Mouse (Mus musculus) T-helper 17 cell (primary cell): ENCODE measurements around the gene Rab43.
"Not testable (repeated sequence)": the region's sequence is repeated elsewhere in the genome, so short reads cannot be mapped to it uniquely, and the experiment has no call there.

Experiments used
- in situ Hi-C, 2 experiments: fragments of 300-600 bp; cut with MboI, MseI; formaldehyde crosslinking; loops; 1 replicate in 1 of 2; 2 replicates in 1 of 2; pipeline ENCODE4 v1.15.1; 2025; ENCODE audit warnings: high pct_unique_total_duplicates in 2 of 2

Gene Rab43

DNA sequence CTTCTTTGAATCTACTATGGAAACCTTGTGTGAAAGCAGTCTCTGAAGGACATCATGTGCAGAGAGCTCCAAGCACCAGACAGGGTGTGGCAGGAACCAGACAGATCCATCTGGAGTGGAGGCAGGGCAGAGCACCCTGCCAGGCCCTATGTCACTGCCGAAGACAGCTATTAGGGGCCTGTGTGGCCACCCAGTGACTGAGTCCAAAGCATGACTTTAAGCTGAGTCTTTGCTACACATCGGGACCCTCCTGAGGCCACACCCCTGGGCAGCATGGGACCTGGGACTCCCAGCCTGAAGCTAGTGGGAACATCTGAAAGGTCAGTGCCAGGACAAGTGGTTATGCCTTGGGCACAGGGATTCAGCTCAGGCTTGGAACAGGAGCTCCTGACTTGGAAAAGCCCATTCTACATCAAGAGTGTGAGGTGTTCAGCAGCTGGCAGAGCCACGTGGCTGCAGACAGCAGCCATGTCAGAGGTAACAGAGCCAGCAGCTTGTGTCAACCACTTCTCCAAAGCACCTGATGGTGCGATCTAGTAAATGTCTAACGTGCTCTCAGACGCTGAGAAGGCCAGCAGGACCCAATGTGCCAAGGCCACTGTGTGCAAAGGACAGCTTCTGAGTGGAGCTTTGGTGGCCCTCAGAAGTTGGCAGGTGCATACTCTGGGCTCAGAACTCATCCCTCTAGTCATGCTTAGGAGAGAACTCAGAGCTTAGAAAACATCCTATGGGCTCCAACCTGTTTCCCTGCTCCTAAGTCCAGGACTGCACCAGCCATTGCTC is 24.7 kb downstream of the Rab43 start:
- in situ Hi-C loops, result no loop called here

DNA sequence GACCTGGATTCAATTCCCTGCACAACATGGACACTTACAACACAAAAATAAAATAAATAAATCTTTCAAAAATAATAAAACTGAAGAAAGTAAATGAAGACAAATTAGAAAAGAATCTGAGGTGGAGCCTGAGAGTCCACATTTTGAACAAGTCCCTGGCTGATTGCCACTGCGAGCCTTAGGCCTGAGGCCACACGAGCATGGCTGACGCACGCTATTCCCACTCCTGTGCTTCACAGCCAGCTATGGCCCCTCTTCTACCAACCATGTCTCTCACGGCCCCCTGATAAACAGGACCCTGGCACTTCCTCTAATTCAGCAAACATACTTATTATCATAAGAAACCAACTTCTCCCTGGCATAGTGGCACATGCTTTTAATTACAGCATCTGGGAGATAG is 25.3 kb downstream of the Rab43 start:
- in situ Hi-C loops, result no loop called here

DNA sequence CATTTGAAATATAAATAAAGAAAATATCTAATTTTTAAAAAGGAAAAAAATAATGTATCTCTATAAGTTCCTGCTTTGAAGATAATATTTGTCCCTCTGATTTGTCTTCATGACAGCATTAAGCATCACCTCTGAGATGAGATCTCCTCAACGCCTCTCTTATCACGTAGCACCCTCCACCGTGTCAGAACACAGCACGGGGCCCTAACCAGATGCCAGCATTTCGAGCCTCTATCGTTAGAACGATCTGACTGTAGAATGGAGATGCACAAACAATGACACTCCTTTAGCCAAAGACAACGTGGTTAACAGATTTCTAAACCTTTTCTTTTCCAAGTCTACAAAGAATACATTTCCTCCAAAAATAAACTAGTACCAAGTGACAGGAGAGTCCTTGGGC is 27.9 kb downstream of the Rab43 start:
- in situ Hi-C loops, result no loop called here

DNA sequence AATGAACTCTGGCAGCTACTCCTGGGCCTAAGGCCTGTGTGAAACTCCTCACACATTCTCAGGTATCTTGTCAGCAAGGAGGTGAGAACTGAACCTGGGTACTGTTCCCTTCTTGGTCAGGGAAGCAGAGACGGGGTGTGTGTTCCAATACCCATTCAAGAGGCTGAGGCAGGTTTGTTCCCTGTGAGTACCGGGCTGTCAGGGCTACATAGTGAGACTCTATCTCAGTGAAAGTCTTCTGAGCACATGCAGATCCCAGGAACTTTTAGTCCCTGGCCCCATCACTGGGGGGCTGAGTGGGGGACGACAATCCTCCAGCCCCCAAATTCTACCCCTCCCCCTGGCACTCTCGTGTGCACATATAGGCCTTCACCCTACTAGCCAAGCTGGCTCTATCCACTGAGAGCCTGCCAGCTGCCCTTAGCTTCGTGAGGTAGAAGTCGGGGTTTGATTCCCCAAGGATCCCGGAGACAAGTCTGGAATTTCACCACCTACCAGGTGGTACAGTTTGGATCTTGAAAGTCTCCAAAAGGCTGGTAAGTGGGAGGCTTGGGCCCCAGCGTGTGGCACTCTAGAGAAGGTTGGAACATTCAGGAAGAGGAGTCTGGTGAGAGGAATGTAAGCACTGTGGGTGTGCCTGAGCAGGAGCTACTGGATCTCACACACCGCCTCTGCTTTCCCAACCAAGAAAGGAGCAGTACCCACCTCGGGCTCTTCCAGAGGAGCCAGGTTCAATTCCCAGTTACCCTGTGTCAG is 31.2 kb downstream of the Rab43 start:
- in situ Hi-C loops, result no loop called here

DNA sequence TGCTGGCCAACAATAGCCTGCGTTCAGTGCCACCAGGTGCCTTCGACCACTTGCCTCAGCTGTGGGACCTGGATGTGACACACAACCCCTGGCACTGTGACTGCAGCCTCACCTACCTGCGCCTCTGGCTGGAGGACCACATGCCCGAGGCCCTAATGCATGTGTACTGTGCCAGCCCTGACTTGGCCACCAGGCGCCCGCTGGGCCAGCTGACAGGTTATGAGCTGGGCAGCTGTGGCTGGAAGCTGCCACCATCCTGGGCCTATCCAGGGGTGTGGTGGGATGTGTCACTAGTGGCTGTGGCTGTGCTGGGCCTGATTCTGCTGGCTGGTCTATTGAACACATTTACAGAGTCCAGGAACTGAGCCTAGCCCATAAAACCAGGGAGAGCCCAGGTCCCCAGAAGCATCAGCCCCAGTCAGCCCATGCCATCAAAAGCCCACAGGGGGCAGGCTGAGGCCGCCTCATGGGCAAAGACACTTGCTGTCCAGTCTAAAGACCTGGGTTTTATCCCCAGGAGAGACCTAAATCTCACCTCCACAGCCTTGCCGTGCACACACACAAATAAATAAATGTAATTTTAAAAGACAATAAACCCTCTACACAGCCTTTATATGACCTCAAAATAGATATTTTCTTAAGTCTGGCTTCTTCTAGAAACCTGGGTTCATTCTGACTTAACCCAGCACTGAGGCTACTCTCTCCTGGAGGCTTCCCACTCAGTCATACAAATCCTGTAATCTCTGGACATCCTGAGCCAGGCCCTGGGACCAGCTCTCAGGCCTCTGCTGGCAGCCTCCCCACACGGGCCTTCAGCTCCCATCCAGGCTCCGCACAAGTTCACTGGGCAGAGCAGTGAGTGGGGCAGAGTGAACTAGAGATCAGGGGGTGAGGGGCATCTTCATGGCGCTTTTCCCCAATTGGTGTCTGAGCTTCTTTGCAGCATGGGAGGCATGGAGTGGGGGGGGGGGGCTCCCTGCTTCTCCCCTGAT is 32.5 kb downstream of the Rab43 start:
- in situ Hi-C loops, result no loop called here

DNA sequence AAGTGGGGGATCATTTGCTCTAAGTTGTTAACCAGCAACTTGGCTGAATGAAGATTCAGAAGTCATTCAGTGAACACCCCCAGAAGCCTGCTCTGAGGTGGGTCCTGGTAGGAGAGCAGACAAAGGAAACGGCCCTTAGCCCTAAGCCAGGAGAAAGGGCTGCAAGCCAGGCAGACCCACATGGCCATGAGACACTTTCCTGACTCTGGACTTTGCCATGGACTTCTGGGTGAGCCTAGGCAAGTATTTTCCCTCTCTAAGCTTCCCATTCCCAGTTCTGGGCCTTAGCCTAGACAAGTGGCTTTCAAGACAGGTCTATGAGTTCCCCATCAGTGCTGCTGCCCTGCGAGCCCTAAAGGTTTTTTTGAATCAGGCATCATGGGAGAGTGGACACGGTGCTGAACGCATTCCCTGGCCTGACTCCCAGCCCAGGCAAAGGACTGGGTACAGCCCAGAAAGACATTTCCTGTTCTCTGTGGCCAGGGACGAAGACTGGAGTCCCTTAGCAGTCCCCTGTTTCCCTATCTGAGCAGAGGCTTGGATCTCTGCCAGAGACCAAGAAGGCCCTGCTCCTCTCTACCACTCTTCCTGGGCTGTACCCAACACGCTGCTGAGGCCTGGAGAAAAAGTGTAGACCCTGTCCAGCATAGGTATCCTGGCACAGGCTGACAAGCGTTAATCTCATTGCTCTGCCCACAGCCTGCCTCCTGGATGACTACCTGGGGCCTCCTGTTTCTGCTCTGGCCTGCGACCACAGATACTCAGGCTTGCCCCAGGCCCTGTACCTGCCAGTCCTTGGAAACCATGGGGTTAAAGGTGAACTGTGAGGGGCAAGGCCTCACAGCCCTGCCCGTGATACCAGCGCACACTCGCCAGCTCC is 33.4 kb downstream of the Rab43 start:
- in situ Hi-C loops, result no loop called here

DNA sequence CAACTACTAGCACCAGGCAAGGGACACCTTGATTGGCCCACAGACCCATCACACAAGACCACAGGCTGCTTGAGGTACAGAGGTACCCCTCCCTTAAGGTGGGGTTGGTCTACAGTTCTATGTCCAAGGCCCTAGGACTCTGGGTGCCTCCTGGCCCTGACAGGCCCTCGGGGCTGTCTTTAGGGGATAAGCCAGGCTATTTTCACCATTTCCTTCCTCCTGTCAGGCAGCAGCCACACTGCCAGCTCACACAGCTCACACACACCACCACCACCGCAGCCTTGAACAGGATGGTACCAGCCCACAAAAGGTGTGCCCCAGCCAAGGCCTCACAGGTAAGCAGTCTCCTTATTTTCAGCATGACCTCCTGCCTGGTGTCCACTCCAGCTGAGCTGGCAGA is 34.1 kb downstream of the Rab43 start, which contains the start of gene Gp9:
Gene Gp9 (plus strand): TSS at position 231 of the 400 bp plus-strand sequence.
- in situ Hi-C loops, result no loop called here

DNA sequence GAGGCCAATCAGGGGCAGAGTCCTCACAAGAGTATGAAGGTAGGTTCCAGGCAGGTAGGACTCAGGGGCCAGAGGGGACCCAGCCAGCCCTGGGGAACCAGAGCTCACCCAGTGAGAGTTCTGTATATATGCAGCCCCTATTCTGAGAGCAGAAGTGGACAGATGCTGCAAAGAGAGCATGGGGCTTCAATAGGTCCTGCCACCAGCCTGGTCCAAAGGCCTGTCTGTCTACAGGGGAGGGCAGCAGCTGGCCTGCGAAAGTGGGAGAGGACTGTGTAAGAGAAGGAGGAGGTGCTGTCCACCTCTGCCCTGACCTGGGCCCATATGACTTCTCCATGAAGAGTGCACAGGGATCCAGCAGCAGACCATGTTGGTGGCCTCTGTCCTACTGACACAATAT is 35.3 kb downstream of the Rab43 start:
- in situ Hi-C loops, result no loop called here

DNA sequence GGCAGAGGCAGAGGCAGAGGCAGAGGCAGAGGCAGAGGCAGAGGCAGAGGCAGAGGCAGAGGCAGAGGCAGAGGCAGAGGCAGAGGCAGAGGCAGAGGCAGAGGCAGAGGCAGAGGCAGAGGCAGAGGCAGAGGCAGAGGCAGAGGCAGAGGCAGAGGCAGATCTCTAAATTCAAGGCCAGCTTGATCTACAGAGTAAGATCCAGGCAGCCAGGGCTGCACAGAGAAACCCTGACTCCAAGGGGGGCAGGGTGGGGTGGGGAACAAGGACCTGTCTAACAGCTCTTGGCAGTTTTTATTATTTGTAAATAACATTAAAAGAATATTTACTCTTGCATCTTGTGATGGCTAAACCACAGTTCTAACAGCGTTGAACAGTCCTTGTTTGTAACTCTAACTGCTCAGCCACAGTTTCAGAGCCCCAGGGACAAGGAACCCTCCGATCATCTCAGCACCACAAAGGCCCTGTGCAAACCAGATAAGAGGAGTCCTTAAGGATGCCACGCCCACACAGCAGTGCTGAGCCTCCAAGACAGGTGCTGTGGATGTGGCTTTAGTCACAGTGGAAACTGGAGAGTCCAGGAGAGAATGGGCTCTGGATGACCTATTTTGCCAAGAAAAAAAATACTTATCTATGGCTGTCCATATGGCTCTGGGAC is 36.2 kb downstream of the Rab43 start:
- in situ Hi-C loops, result no loop called here

DNA sequence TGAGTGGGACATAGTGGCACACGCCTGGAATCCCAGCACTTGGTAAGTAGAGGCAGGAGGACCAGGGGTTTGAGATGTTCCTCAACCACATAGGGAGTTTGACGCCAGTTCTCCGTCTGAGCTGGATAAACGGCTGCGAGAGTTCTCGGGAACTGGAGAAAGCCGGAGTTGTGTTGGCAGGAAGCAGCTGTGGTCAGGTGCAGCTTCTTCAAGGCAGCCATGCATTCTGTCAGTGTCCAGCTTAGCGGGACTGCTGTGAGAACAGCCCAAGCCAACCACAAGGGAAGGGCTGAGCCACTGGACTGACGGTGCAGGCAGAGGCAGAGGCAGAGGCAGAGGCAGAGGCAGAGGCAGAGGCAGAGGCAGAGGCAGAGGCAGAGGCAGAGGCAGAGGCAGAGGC is 37.1 kb downstream of the Rab43 start:
- in situ Hi-C loops, result loop anchor here in 1 of 2 experiments (5.0 kb wide), 1 partner anchor 83 kb away; no protein-coding TSS in a partner anchor

DNA sequence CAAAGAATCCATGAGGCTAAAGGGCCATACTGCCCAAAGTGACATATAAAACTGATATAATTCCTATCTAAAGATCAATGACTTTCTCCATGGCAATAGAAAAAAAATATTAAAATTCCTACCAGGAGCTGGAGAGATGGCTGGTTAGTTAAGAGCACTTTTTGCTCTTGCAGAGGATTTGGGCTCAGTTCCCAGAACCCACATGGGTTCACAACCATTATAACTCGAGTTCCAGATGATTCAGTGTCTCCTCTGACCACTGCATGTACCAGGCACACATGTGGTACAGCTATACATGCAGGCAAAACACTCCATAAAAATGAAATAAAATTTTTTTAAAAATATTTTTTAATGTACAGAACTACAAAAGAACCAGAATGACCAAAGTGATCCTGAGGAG is 37.5 kb downstream of the Rab43 start:
- in situ Hi-C loops, result loop anchor here in 1 of 2 experiments (5.0 kb wide), 1 partner anchor 82 kb away; no protein-coding TSS in a partner anchor

DNA sequence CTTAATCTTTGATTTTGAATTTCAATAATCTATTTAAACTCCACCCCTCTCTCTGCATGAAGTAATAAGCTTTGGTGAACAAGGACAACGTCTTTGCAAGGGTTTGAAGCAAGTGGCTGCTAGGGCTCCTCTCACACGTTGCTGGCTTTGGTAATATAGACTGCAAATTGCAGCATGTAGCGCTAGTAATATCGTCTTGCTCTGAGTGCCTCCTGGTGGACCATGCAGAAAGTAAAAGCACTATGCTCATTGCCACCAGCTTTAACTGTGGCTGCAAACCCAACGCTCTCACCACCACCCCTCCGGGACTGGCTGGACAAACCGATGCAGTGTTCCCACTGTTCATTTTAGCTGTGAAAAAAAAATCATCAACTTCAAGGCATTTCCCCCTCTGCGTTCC is 41.3 kb downstream of the Rab43 start:
- in situ Hi-C loops, result loop anchor here in 1 of 2 experiments (5.0 kb wide), 1 partner anchor 78 kb away; no protein-coding TSS in a partner anchor

DNA sequence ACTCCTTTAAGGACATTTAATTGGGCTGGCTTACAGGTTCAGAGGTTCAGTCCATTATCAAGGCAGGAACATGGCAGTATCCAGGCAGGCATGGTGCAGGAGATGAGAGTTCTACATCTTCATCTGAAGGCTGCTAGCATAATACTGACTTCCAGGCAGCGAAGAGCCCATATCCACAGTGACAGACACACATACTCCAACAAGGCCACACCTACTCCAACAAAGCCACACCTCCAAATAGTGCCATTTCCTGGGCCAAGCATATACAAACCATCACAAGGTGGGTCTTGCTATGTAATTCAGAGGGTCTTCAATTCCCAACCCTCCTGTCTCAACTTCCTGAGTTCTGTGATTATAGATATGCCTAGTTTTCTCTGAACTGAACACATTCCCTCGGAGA is 47.7 kb downstream of the Rab43 start:
- in situ Hi-C loops, result not testable (repeated sequence)

DNA sequence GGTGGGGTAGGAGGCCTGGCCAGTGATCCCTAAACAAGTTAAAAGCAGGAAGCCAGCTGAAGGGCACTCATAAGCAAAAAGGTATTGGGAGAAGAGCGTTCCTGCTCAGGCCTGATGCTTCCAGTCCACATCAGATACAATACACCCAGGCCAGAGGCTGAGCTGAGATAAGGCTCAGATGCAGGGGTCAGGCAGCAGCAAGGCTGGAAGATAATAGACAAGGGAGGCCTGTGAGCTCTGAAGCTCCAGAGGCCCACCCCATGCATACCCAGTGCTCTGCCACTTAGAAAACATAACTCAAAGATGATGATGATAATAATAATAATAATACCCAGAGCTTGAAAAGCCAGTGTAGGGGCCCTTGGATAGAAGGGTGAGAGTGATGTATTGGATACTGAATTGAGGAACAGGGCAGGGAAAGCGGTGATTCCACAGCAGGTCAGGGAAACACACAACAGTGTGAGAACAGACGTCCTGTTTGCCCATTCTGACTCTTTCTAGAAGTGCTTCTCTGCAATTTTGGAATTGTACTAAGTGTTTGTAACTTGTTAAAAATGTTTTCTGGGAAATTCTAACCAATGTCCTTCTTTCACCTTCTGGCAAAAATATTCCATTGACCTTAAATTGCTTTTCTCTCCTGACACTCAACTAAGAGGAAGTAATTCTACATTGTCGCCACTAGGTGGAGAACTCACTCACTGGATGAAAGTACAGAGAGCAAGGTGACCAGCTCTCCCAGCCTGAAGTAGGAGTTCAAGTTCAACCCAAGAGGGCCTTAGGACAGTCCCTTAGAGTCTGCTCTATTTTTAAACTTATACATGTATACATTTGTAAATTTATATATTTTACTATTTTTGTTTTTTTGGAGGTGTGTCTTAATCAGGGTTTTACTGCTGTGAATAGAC is 48.3 kb downstream of the Rab43 start:
- in situ Hi-C loops, result no loop called here

DNA sequence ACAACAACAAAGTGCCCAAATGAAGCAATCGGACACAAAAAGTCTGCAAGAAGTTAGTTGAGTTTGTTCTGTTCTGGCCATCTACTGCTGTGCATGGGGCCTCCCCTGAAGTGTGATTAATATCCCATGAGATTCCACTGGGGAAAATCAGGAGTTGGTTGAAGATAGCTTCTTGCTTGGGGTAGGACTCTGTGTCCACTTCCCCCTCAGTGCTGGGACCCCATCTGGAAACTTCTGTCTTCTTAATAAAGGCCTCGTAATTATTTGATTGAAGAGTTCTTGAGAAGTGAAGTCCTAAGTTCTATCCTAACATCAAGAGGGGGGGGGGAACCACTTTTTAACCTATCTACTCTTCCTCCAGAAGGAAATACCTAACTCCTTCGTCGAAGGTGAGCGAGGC is 49.8 kb downstream of the Rab43 start:
- in situ Hi-C loops, result no loop called here

DNA sequence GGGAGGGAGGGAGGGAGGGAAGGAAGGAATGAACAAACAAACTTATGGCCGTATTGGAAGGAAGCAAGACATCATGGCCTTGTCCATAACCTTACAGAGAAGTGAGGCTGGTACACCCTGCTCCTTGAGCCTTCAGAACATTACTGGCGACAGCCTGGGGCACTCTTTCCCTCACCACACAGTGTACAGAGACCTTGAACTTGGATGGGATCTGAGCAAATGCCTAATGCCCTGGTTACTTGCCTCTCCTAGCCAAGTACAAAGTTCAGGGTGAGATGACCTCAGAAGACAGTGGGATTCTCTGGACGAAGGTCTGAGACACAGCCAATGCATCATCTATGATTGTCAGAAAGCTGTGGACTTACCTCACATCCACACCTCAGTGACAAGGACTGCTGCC is 52.1 kb downstream of the Rab43 start:
- in situ Hi-C loops, result no loop called here

DNA sequence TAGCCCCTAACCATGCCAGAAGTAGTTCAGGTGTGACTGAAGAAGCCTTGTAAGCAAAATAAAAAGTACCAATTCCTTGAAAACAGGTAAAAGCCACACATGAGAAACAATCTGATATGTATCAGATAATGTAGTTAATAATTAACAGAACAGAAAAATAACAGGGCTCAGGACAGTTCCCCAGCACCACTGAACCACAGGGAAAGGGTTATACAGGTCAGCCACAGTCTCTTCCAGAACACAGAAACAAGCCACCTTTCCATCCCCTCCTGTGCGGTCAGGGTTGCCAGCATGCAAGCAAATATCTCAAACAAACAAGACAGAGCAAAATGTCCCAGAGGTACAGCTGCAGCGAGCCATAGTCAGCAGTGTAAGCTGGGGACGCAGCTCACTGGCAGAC is 52.6 kb downstream of the Rab43 start:
- in situ Hi-C loops, result no loop called here

DNA sequence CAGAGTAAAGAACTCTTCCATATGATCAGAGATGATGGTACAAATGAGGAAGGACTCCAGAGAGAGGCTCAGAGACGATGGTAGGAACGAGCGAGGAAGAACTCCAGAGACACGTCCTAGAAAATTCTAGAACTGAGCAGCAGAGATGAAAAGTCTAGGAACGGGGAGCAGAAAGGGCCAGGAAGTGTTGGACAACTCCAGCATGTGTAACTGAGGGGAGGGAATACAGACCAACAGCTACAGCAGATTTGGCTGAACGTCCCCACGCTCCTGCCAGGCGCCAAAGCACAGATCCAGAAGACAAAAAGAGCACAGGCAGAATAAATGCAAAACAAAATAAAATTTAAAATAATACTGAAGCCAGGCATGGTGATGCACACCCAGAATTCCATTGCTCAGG is 55.1 kb downstream of the Rab43 start:
- in situ Hi-C loops, result no loop called here

DNA sequence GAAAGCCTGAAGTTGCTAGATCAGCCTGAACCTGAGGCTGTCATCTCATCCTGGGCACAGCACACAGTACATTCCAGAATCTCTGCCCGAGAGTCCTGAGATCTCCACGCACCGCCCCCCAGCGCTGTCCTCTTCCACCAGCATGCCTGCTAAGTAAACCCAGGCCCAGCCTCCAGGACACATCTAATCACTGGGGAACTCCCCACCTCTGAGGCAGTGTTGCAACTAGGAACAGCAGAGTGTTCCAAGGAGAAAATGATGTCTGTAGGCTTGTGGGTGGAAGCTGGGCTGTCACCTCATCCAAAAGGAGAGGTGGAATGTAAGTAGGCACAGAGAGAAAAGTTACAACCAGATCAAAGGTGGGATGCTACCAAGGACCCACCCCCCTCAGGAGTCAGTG is 56.8 kb downstream of the Rab43 start:
- in situ Hi-C loops, result no loop called here
